28 mouse cellular contexts compared by ENCODE assay signal in the genomic region with DNA sequence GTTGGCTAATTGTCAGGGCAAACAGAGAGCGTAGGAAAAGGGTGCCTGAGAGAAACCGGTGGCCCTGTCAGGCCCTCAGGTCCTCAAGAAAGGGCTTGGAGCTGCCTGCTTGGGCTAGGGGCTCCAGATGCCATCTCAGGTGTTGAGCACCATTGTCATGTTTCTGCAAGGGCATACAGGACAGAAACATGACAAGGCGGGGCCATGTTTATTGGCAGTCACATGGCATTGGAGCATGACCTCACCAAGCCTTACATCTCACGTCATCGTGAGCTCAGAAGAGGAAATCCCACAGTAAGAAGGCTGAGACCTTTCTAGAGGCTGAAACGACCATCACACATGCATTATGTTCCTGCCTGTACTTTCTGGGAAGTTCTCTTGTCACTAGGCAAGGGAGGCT.
"Had no signal": no experiment of that assay in that cellular context is flagged by ENCODE, and none has a peak within 500 bp of the region (broad histone marks: within the 10 kb centered on the region; RNA-seq: fewer than 3 reads in every experiment).

No protein-coding gene starts in this region.

- DNase-seq: left cerebral cortex, postnatal 4 days; liver; liver, embryonic 13.5 days; liver, postnatal 0 days; lung, adult 18-20 months; lung, adult 2 months; lung, embryonic 14.5 days; lung, postnatal 10 days; lung, postnatal 14 days; lung, postnatal 36 days; lung, postnatal 4 days; midbrain, embryonic 14.5 days had no signal

- H3K4me1 ChIP-seq: limb, embryonic 10.5 days; limb, embryonic 12.5 days; limb, embryonic 13.5 days; limb, embryonic 15.5 days; liver, embryonic 13.5 days; midbrain, embryonic 12.5 days; midbrain, embryonic 13.5 days; midbrain, embryonic 15.5 days; neural tube, embryonic 12.5 days had no signal

- H3K27me3 ChIP-seq: limb, embryonic 12.5 days; limb, embryonic 13.5 days; limb, embryonic 15.5 days; liver, embryonic 12.5 days; liver, embryonic 13.5 days; liver, embryonic 15.5 days; lung, embryonic 15.5 days; midbrain, embryonic 12.5 days; midbrain, embryonic 13.5 days; midbrain, embryonic 15.5 days; neural tube, embryonic 12.5 days had no signal

- H3K27ac ChIP-seq: limb, embryonic 10.5 days; limb, embryonic 12.5 days; limb, embryonic 13.5 days; limb, embryonic 15.5 days; liver, embryonic 12.5 days; liver, embryonic 13.5 days; liver, embryonic 14.5 days; liver, embryonic 15.5 days; lung, embryonic 15.5 days; macrophage; midbrain, embryonic 10.5 days; midbrain, embryonic 12.5 days; midbrain, embryonic 13.5 days; midbrain, embryonic 15.5 days; neural tube, embryonic 12.5 days had no signal

- H3K36me3 ChIP-seq: limb, embryonic 10.5 days; limb, embryonic 12.5 days; limb, embryonic 13.5 days; limb, embryonic 15.5 days; liver, embryonic 12.5 days; liver, embryonic 13.5 days; liver, embryonic 15.5 days; lung, embryonic 15.5 days; midbrain, embryonic 10.5 days; midbrain, embryonic 12.5 days; midbrain, embryonic 13.5 days; midbrain, embryonic 15.5 days; neural tube, embryonic 12.5 days had no signal

- H3K4me3 ChIP-seq: limb, embryonic 10.5 days; limb, embryonic 12.5 days; limb, embryonic 13.5 days; limb, embryonic 15.5 days; liver, embryonic 12.5 days; liver, embryonic 13.5 days; liver, embryonic 15.5 days; lung, embryonic 15.5 days; megakaryocyte, embryonic 14.5 days; midbrain, embryonic 10.5 days; midbrain, embryonic 12.5 days; midbrain, embryonic 13.5 days; midbrain, embryonic 15.5 days; myocyte; neural tube, embryonic 12.5 days had no signal

- H3K9me3 ChIP-seq: limb, embryonic 10.5 days; limb, embryonic 12.5 days; limb, embryonic 13.5 days; limb, embryonic 15.5 days; liver, embryonic 12.5 days; liver, embryonic 13.5 days; liver, embryonic 15.5 days; lung, embryonic 15.5 days; midbrain, embryonic 10.5 days; midbrain, embryonic 13.5 days; midbrain, embryonic 15.5 days; neural tube, embryonic 12.5 days had no signal
